ENCODE assay signal across 14 mouse cellular contexts in the genomic region with DNA sequence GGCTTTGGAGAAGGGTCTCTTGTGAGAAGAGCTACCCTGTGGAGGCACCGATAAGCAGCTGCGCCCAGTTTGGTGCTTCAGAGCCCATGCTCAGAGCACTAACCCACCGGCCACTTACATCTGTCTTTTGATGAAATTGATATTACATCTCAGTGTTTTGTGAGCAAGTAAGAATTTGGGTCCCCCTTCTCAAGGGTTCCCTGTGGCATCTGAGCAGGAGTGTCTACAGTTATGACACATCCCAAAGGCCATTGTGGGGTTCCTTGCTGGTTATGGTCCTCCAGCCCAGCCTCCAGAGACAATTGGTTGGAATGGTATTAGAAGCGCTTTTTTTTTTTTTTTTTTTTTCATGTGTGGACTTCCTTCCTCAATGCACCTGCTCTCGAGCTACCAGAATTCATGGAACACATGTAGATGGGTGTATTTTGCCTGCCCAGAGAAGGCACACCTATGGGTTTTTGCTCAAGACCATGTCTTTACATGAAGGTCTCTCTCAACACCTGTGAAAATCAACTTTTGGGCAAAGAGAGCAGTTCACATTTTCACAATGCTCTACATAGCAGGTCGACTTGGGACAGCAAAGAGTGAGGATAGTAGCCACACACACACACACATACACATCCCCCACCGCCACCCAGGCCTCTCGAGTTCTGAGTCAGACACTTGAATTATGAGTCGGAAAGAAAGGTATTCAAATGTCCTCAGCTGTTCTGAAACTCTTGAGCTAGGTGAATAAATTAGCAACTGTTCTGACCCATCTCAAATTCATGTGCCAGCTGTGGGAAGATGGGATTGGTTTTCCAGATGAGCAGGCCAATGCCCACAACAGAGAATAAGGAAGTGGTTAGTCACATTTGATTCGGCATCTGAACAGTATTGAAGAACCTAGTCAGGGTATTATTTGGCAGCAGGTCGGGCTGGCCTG. TPM values are rescaled to one million over a fixed set of nuclear protein-coding genes. Genes with fewer than 3 reads are reported as not detected.
DNase-seq lines count a peak whose midpoint lies in the region; ATAC-seq and TF ChIP-seq lines count a peak whose summit lies in the region.
"Had no signal": no experiment of that assay in that cellular context is flagged by ENCODE, and none has a peak within 500 bp of the region (broad histone marks: within the 10 kb centered on the region; RNA-seq: fewer than 3 reads in every experiment).

No protein-coding gene starts in this region.

- H3K4me3 ChIP-seq in heart, postnatal 0 days (ENCODE audit: low read depth, low read length) = peak overlapping the region; percentile 25; the same call in 1 of the 2 replicates
- H3K4me3 ChIP-seq: embryonic facial prominence, embryonic 13.5 days; layer of hippocampus, adult 2 months; limb, embryonic 12.5 days; neural tube, embryonic 13.5 days had no signal

- no peak for TF ChIP-seq EP300 in heart, postnatal 0 days (IDR thresholded peaks at IDR 0.05; ENCODE audit: low read depth)

- no peak overlapping the region for H3K27ac ChIP-seq in heart, postnatal 0 days (ENCODE audit: low read depth)
- H3K27ac ChIP-seq: embryonic facial prominence, embryonic 13.5 days; layer of hippocampus, adult 2 months; limb, embryonic 12.5 days; neural tube, embryonic 13.5 days had no signal

- no peak for ATAC-seq in heart, postnatal 0 days (ENCODE audit: insufficient read depth, low read depth)

- H3K9ac ChIP-seq in heart, postnatal 0 days (replicated peaks; ENCODE audit: low read depth, low read length) = no peak overlapping the region
- H3K9ac ChIP-seq: embryonic facial prominence, embryonic 13.5 days; limb, embryonic 12.5 days; neural tube, embryonic 13.5 days had no signal

- DNase-seq in heart, postnatal 0 days (ENCODE audit: low spot score) = no peak
- no peak for DNase-seq in heart, adult 18-20 months
- DNase-seq in CD4-positive, CD25-positive, alpha-beta regulatory T cell, adult 2 months (ENCODE audit: low read depth, low spot score) = peak; percentile 64
- DNase-seq in liver = peak; percentile 26
- peak; percentile 38 to 50 for DNase-seq in natural killer cell, adult 2 months (ENCODE audit: low spot score in 2 of 2)
- DNase-seq in cerebellum, adult 9-11 months = no peak
- DNase-seq in right cerebral cortex, postnatal 4 days = no peak
- no peak for DNase-seq in urinary bladder, adult 18-20 months (ENCODE audit: low spot score in 2 of 2)
- DNase-seq: cerebellum, adult 9-10 months; heart, postnatal 14 days had no signal

- WGBS in heart, postnatal 0 days = 74% methylated on average over 11 of the region's 11 CpGs

- no peak for TF ChIP-seq CTCF in heart, postnatal 0 days (IDR thresholded peaks at IDR 0.05; ENCODE audit: low read depth)

- 0 out of 2 replicates have a peak, but pooled peaks cover 3% of the 10 kb centered on the region for H3K9me3 ChIP-seq in heart, postnatal 0 days (replicated peaks; ENCODE audit: control insufficient read depth, low read length)
- H3K9me3 ChIP-seq: embryonic facial prominence, embryonic 13.5 days; limb, embryonic 12.5 days; neural tube, embryonic 13.5 days had no signal

- H3K4me2 ChIP-seq in heart, postnatal 0 days (ENCODE audit: low read depth, low read length) = peak overlapping the region; percentile 4; the same call in 1 of the 2 replicates
- H3K4me2 ChIP-seq: embryonic facial prominence, embryonic 13.5 days; limb, embryonic 12.5 days; neural tube, embryonic 13.5 days had no signal

- no peaks in the 10 kb centered on the region for H3K36me3 ChIP-seq in heart, postnatal 0 days (replicated peaks; ENCODE audit: control insufficient read depth, insufficient read depth, low read length)
- H3K36me3 ChIP-seq: embryonic facial prominence, embryonic 13.5 days; limb, embryonic 12.5 days; neural tube, embryonic 13.5 days had no signal

- H3K4me1 ChIP-seq in heart, postnatal 0 days (ENCODE audit: control insufficient read depth, insufficient read depth) = peaks cover 41% of the 10 kb centered on the region

- H3K27me3 ChIP-seq in heart, postnatal 0 days (ENCODE audit: control insufficient read depth, insufficient read depth, low read length) = no peaks in the 10 kb centered on the region
- H3K27me3 ChIP-seq: embryonic facial prominence, embryonic 13.5 days; limb, embryonic 12.5 days; neural tube, embryonic 13.5 days had no signal

RNA-seq across cellular contexts. Expression of gene Lrmp, which starts 7.9 kb away (rescaled TPM):
- 4.2 and 5.7 TPM in 2 replicates for total RNA-seq in heart, postnatal 0 days (2014; rRNA removed; ENCODE audit: low replicate concordance)
- 0.98 and 1.2 TPM in 2 replicates for polyA plus RNA-seq in heart, postnatal 0 days (2015; fragmentation: Nextera tagmentation; extraction: Ambion mirVana)
- total RNA-seq in heart, adult 18-20 months (2021) = 1 to 10 TPM; 1.3 to 4.2 TPM

RNA-seq across cellular contexts. Expression of gene Bcat1, which starts 47.4 kb away (rescaled TPM):
- total RNA-seq in heart, postnatal 0 days (2014; rRNA removed; ENCODE audit: low replicate concordance) = 2.6 and 4.6 TPM in 2 replicates
- 0.94 and 1.7 TPM in 2 replicates for polyA plus RNA-seq in heart, postnatal 0 days (2015; fragmentation: Nextera tagmentation; extraction: Ambion mirVana)
- total RNA-seq in heart, adult 18-20 months (2021) = 1 to 10 TPM in 1 of 2 experiments, under 1 TPM in 1; 0.46 to 1.1 TPM

Comparison
In these comparisons a context has a peak if more than half of its experiments do, and no peak if none do; other contexts are left out.
1. DNase-seq: peak in CD4-positive, CD25-positive, alpha-beta regulatory T cell, adult 2 months (single experiment), liver (single experiment) and natural killer cell, adult 2 months (2 of 2); none in heart, postnatal 0 days (single experiment), heart, adult 18-20 months (0 of 2), cerebellum, adult 9-11 months (single experiment), right cerebral cortex, postnatal 4 days (single experiment) and urinary bladder, adult 18-20 months (0 of 2).